Mouse (Mus musculus): ENCODE measurements around the gene Comt.

DNA sequence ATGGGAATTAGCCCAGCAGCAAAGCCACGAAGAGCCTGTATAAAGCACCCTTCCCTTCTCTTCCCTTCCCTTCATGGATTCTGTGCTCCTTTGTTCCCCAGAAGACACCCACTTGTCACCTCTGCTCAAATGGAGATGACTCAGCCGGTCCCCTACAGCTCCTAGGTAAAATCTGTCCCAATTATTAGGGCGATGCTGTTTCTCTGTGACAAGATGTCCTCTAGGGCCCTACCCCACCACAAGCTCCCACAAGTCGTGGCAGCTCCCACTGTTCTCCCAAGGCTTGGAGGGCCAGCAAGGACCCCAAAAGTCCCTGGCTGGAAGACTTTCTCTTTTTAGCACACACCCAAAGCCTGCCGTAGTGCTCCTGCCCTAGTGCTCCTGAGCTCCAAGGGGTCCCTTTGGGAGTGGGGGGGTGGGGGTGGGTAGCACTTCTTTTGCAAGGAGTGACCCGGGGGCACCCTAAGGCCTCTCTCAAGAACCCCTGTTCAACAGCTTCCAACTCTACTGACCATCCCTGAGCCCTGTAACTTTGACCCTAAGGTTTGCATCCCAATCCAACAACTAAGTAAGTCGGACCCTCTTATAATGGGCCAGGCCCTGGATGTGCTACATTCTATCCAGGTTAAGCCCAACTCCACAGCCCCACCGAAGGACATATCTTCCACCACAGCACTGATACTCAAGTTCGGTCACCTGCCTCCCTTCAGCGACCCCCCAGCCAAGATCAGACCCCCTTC is 1.0 kb downstream of the Comt start:
- TF ChIP-seq CTCF (IDR thresholded peaks at IDR 0.05; ENCODE audit: extremely low read depth, insufficient read depth, low read length): no peak
- no peak for TF ChIP-seq POLR2A (IDR thresholded peaks at IDR 0.05; ENCODE audit: extremely low read depth, insufficient read depth, low read length)

Measured in cortical plate, adult 2 months (tissue).